Mouse (Mus musculus) adrenal gland, adult 2 months (tissue): ENCODE measurements at regions not wholly inside any gene's neighbourhood (a gene's known extent, or its start where the extent isn't known, plus 50 kb on each side); places are given as distances from the start of the nearest gene placed in this dataset.

Source experiments
- DNase-seq: peaks from one replicate; pipeline ENCODE4 v3.0.0; 2021

- DNase-seq = no peak
Measured at GRCm38 (mm10) chr7:111420698-111421097, 337.9 kb upstream of the Eif4g2 start.

DNA sequence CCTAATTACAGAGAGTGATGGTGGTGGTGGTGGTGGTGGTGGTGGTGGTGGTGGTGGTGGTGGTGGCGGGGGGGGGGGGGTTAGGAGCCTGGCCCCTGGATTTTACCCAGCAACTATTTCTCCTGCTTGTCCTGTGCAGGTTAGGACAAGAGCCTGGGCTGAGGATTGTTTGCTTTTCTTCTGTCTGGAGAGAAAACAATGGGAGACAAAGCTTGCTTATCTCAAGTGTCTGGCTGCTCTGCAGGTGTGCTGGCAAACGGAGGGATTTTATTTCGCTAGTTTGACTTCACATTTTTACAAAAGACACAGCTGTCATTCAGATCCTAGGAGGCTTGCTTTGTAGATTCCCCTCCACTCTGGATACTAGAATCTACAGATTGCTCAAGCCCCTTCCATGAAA is 334.9 kb upstream of the Eif4g2 start:
- DNase-seq = no peak

- DNase-seq = no peak
Measured at GRCm38 (mm10) chr7:111416061-111416460, 333.2 kb upstream of the Eif4g2 start.

GRCm38 (mm10) chr7:111413745-111414144 is 330.9 kb upstream of the Eif4g2 start:
- peak; percentile 56 for DNase-seq

- no peak for DNase-seq
Measured at GRCm38 (mm10) chr7:111412957-111413356, 330.1 kb upstream of the Eif4g2 start.

- no peak for DNase-seq
Measured at GRCm38 (mm10) chr7:111411386-111411960, 328.6 kb upstream of the Eif4g2 start.

DNA sequence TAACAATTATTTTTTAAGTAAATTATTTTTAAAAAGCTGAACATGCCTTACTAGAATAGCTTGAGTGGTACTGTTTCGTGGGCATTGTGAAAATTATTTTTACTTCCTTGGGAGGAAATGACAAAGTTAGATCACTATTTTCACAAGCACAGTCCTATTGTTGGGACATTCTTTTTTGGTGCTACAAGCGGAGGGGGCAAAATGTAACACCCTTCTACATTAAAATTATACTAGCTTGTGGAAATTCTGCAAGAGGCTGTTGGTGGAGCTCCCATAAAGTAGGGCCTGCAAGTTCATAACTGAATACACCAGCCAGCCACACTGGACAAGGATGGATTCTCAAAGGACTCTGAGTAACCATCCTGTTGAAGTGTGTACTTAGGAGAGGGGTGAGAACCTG is 313.1 kb upstream of the Eif4g2 start:
- no peak for DNase-seq

DNA sequence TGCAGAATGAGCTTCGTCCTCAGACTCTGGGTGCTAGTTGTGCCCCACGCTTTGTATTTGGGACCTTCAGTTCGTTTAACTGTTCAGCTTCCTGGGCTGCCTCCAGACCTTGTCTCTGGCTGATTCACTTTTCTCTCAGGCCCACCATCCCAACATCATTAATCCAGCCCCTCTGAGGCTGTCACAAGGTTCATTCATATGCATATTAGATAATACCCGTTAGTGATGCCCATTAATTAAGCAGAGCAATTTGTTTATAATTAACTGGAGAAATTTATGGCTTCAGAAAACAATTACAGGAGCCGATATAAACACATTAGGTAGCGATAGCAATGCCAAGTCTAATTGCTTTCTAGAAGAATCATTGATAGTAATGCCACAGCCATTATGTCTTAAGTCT is 312.3 kb upstream of the Eif4g2 start:
- DNase-seq = no peak

GRCm38 (mm10) chr7:111393846-111394245 is 311.0 kb upstream of the Eif4g2 start:
- no peak for DNase-seq

GRCm38 (mm10) chr7:111389690-111390089 is 306.9 kb upstream of the Eif4g2 start:
- DNase-seq = no peak

DNA sequence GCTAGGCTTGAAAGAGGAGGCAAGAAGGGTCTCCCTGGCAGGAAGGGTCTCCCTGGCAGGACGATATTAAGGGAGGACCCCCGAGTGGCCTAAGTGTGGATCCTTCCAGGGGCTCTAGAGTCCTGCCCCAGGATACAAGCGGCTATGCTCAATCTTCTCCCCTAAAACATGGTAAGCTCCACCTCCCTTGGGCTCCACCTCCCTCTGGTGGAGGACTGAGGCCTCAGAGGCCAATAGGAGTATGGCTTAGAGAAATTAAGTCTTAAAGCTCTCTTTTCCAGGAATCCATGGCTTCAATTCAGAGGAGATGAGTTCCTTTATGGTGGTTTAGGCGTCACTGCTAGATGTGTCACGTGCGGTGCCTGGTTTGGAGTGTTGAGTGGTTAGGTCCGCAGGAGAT is 291.7 kb upstream of the Eif4g2 start:
- no peak for DNase-seq

DNA sequence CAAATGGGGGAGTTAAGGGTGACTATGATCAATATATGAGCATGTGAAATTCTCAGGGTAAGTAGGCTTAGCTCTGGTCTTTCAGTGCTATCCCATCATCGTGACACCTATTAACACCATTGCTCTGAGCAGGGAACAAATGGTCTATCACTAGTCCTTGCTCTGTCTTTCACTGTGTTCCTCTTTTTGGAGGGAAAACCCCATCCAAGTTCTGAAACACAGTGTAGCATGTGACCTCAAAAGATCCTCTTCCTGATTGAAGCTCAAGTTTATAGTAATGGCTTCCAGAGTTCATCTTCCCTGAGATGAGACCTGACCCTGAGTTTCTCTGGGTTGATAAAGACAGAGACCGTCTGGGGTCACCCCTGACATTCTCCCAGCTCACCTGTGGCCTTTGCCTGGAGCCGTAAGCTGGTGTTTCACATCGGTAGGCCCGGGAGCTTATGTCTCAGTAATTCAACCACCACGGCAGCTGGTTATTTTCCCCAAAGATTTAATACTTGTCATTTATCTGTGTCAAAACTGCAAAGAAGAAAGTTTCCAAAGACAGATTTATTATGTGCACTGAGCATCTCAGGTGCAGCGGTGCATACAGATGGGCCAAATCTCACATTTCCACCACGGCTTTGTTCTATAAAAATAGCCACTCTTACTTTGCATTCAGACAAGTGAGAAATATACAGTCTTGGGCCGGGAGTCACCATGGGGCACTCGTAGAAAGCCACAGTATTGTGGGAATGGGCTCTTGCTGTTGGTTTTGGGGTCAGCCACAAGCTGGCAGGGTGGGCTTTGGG is 290.7 kb upstream of the Eif4g2 start:
- DNase-seq = no peak

- DNase-seq = peak; percentile 90
Measured at GRCm38 (mm10) chr7:111370421-111370887, 287.6 kb upstream of the Eif4g2 start.

GRCm38 (mm10) chr7:111368296-111369004 is 285.6 kb upstream of the Eif4g2 start:
- DNase-seq = no peak

GRCm38 (mm10) chr7:111366951-111367653 is 284.3 kb upstream of the Eif4g2 start:
- no peak for DNase-seq

DNA sequence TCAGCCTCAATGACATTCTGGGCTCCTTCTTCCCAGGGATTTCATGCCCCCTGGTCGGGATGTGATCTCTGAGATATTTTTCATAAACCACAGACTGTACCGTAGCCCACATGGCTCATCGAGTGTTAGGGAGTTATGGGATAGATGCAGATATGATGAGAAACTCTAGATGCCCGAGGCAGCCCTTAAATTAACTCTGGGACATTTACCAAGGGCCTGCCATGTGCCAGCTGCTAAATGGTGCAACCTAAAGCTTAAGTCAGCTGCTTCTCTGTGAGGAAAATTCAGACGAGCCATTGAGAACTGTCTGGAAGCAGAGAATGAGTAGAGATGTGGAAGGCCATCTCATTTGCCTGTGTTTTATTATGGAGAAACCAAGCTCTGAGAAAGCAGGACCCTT is 282.6 kb upstream of the Eif4g2 start:
- no peak for DNase-seq

DNA sequence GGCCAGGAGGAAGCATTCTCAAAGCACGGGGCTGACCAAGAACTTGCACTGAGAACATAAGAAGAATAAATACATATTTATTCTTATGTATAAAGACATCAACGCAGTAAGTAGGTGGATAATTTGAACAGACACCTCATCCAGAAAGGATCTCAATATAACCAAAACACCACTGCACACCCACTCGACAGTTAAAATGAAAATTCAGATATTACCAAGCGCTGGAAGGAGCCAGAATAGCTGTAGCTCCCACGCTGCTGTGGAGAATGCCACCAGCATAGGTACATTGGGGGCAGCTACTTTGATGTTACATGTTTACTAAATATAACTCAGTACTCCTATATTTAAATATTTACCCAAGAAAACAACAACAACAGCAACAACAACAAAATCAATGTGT is 280.4 kb upstream of the Eif4g2 start:
- DNase-seq = no peak

DNA sequence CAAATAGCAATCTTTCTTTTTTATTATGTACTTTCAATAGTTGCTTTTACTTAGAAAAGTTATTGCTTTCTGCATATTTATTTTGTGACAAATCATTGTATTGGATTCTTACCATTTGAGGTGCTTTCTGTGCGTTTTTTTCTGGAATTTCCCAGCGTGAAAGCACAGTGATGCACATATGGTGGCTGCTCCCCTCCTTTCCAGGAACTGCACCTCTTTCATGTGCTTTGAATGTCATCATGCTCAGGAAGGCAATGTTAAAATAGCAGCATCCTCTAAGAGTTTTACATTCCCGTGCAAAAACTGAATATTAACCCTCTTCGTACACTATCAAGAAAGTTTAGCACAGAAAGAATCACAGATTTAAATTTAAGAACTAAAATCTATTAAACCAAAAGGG is 279.8 kb upstream of the Eif4g2 start:
- no peak for DNase-seq

- no peak for DNase-seq
Measured at GRCm38 (mm10) chr7:111355088-111355656, 272.3 kb upstream of the Eif4g2 start.

GRCm38 (mm10) chr7:111354066-111354465 is 271.2 kb upstream of the Eif4g2 start:
- DNase-seq = no peak

- DNase-seq = no peak
Measured at GRCm38 (mm10) chr7:111352176-111352575, 269.3 kb upstream of the Eif4g2 start.

DNA sequence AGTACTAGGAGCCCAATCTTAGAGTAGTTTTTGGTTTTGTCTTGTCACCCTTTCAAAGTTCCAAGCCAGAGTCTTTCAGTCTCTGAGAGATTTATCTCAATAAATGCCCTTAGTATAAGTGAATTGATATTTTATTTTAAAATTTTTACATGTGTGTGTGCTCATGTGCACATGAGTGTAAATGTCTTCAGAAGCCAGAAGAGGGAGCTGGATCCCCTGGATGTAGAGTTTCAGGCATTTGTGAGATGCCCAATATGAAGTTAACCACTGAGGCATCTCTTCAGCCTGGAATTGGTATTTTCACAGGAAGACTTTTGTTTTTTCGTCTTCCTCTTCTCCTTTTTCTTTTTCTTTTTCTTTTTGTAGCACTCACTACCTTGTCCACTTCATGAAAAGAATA is 262.3 kb upstream of the Eif4g2 start:
- no peak for DNase-seq
